Mouse (Mus musculus): ENCODE measurements around the gene Emc6. TPM values are rescaled to one million over a fixed set of nuclear protein-coding genes. Genes with fewer than 3 reads are reported as not detected.

Emc6 gene
- polyA plus RNA-seq, 1 experiment from 2014 or later: 133 TPM

- H3K36me3 ChIP-seq (ENCODE audit: control insufficient read depth, insufficient read depth, low read length): no peaks in the 10 kb centered on the region
- H3K9ac ChIP-seq (ENCODE audit: low read depth, low read length): no peak overlapping the region
- H3K9me3 ChIP-seq (replicated peaks; ENCODE audit: control insufficient read depth, low read length, poor library complexity, severe bottlenecking): no peaks in the 10 kb centered on the region
- no peak overlapping the region for H3K27ac ChIP-seq (ENCODE audit: low read length)
- H3K4me3 ChIP-seq (ENCODE audit: low read depth, low read length): no peak overlapping the region
- H3K27me3 ChIP-seq (ENCODE audit: control insufficient read depth, insufficient read depth, low read depth, low read length): no peaks in the 10 kb centered on the region
- H3K4me2 ChIP-seq (ENCODE audit: low read length): no peak overlapping the region
- WGBS: 89% methylated on average over 8 of the region's 8 CpGs
- peaks cover 3% of the 10 kb centered on the region; the same call in 1 of the 2 replicates for H3K4me1 ChIP-seq (ENCODE audit: control insufficient read depth, insufficient read depth, low read length)
- ATAC-seq: no peak
These were observed 27.1 kb upstream of the Emc6 start for GRCm38 (mm10) chr11:73203895-73204294.

- Histone ChIP-seq H3K9me3 (replicated peaks; ENCODE audit: control insufficient read depth, low read length, poor library complexity, severe bottlenecking) (no peaks in the 10 kb centered on the region), H3K4me1 (ENCODE audit: control insufficient read depth, insufficient read depth, low read length) (peaks cover 11% of the 10 kb centered on the region), H3K4me2 (ENCODE audit: low read length) (no peak overlapping the region), H3K9ac (ENCODE audit: low read depth, low read length) (no peak overlapping the region), H3K27me3 (ENCODE audit: control insufficient read depth, insufficient read depth, low read depth, low read length) (no peaks in the 10 kb centered on the region), H3K27ac (ENCODE audit: low read length) (no peak overlapping the region), H3K36me3 (ENCODE audit: control insufficient read depth, insufficient read depth, low read length) (no peaks in the 10 kb centered on the region), H3K4me3 (ENCODE audit: low read depth, low read length) (no peak overlapping the region)
- 34% methylated on average over 4 of the region's 4 CpGs for WGBS
- ATAC-seq: no peak
These were observed 24.8 kb upstream of the Emc6 start for GRCm38 (mm10) chr11:73201597-73201996.

- Histone ChIP-seq H3K27me3 (ENCODE audit: control insufficient read depth, insufficient read depth, low read depth, low read length) (no peaks in the 10 kb centered on the region), H3K4me3 (ENCODE audit: low read depth, low read length) (no peak overlapping the region), H3K9ac (ENCODE audit: low read depth, low read length) (no peak overlapping the region), H3K27ac (ENCODE audit: low read length) (no peak overlapping the region), H3K9me3 (replicated peaks; ENCODE audit: control insufficient read depth, low read length, poor library complexity, severe bottlenecking) (no peaks in the 10 kb centered on the region), H3K4me1 (ENCODE audit: control insufficient read depth, insufficient read depth, low read length) (peaks cover 11% of the 10 kb centered on the region), H3K4me2 (ENCODE audit: low read length) (no peak overlapping the region), H3K36me3 (ENCODE audit: control insufficient read depth, insufficient read depth, low read length) (no peaks in the 10 kb centered on the region)
- WGBS: 67% methylated on average over 2 of the region's 2 CpGs
- no peak for ATAC-seq
These were observed 24.2 kb upstream of the Emc6 start for GRCm38 (mm10) chr11:73201021-73201420.

- peak overlapping the region; percentile 90 for H3K9ac ChIP-seq (ENCODE audit: low read depth, low read length)
- H3K9me3 ChIP-seq (replicated peaks; ENCODE audit: control insufficient read depth, low read length, poor library complexity, severe bottlenecking): no peaks in the 10 kb centered on the region
- no peak for ATAC-seq
- peak overlapping the region; percentile 73 for H3K4me3 ChIP-seq (ENCODE audit: low read depth, low read length)
- 2% methylated on average over 12 of the region's 12 CpGs for WGBS
- no peaks in the 10 kb centered on the region for H3K27me3 ChIP-seq (ENCODE audit: control insufficient read depth, insufficient read depth, low read depth, low read length)
- peak overlapping the region; percentile 91 for H3K4me2 ChIP-seq (ENCODE audit: low read length)
- no peaks in the 10 kb centered on the region for H3K36me3 ChIP-seq (ENCODE audit: control insufficient read depth, insufficient read depth, low read length)
- H3K4me1 ChIP-seq (ENCODE audit: control insufficient read depth, insufficient read depth, low read length): peaks cover 11% of the 10 kb centered on the region
- H3K27ac ChIP-seq (ENCODE audit: low read length): peak overlapping the region; percentile 66; the same call in 1 of the 2 replicates
These were observed 23.0 kb upstream of the Emc6 start for GRCm38 (mm10) chr11:73199879-73200278.

- Histone ChIP-seq H3K9me3 (replicated peaks; ENCODE audit: control insufficient read depth, low read length, poor library complexity, severe bottlenecking) (no peaks in the 10 kb centered on the region), H3K9ac (ENCODE audit: low read depth, low read length) (peak within 1 kb of the TSS; percentile 90), H3K4me1 (ENCODE audit: control insufficient read depth, insufficient read depth, low read length) (peaks cover 11% of the 10 kb centered on the region), H3K4me3 (ENCODE audit: low read depth, low read length) (peak within 1 kb of the TSS; percentile 73), H3K36me3 (ENCODE audit: control insufficient read depth, insufficient read depth, low read length) (no peaks in the 10 kb centered on the region), H3K27ac (ENCODE audit: low read length) (peak within 1 kb of the TSS; percentile 77), H3K4me2 (ENCODE audit: low read length) (peak within 1 kb of the TSS; percentile 91), H3K27me3 (ENCODE audit: control insufficient read depth, insufficient read depth, low read depth, low read length) (no peaks in the 10 kb centered on the region)
- ATAC-seq: peak; percentile 97
- WGBS: under 1% methylated on average over 31 of the region's 32 CpGs
These were observed 22.4 kb upstream of the Emc6 start, which contains the start of gene Shpk for GRCm38 (mm10) chr11:73199230-73199712. Shpk (plus strand) TSS chr11:73199460.

GRCm38 (mm10) chr11:73198603-73199229 is 21.9 kb upstream of the Emc6 start, which contains the start of gene Ctns:
Ctns (minus strand) TSS chr11:73199042.
- Histone ChIP-seq H3K27ac (ENCODE audit: low read length) (peak within 1 kb of the TSS; percentile 77), H3K36me3 (ENCODE audit: control insufficient read depth, insufficient read depth, low read length) (no peaks in the 10 kb centered on the region), H3K4me2 (ENCODE audit: low read length) (peak within 1 kb of the TSS; percentile 91), H3K9ac (ENCODE audit: low read depth, low read length) (peak within 1 kb of the TSS; percentile 90), H3K4me3 (ENCODE audit: low read depth, low read length) (peak within 1 kb of the TSS; percentile 73), H3K27me3 (ENCODE audit: control insufficient read depth, insufficient read depth, low read depth, low read length) (no peaks in the 10 kb centered on the region), H3K4me1 (ENCODE audit: control insufficient read depth, insufficient read depth, low read length) (peaks cover 11% of the 10 kb centered on the region), H3K9me3 (replicated peaks; ENCODE audit: control insufficient read depth, low read length, poor library complexity, severe bottlenecking) (no peaks in the 10 kb centered on the region)
- peak; percentile 98 for ATAC-seq
- WGBS: under 1% methylated on average over 22 of the region's 22 CpGs

DNA sequence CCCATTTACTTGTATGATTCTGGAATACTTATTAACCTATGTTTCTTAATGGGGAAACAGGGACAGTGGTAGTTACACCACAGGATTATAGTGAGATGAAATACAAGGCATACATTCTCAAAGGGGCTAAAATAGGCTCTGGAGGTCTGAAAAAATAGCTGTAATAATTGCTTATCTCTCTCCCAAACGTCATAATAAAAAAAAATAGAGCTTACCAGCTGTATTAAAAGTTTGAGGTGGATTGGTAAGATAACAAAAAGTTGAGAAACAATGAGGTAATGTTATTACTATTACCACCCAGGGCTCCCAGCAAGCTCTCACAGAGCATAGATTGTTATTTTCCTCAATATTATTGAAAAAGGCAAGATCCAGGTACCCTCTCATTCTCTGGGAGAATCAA is 21.4 kb upstream of the Emc6 start:
- Histone ChIP-seq H3K36me3 (ENCODE audit: control insufficient read depth, insufficient read depth, low read length) (no peaks in the 10 kb centered on the region), H3K9ac (ENCODE audit: low read depth, low read length) (peak overlapping the region; percentile 90), H3K4me3 (ENCODE audit: low read depth, low read length) (peak overlapping the region; percentile 73), H3K27me3 (ENCODE audit: control insufficient read depth, insufficient read depth, low read depth, low read length) (no peaks in the 10 kb centered on the region), H3K4me1 (ENCODE audit: control insufficient read depth, insufficient read depth, low read length) (peaks cover 11% of the 10 kb centered on the region), H3K9me3 (replicated peaks; ENCODE audit: control insufficient read depth, low read length, poor library complexity, severe bottlenecking) (no peaks in the 10 kb centered on the region), H3K4me2 (ENCODE audit: low read length) (peak overlapping the region; percentile 91), H3K27ac (ENCODE audit: low read length) (no peak overlapping the region; the same call in 1 of the 2 replicates)
- WGBS: 8% methylated on average over 1 of the region's 1 CpGs
- ATAC-seq: no peak

DNA sequence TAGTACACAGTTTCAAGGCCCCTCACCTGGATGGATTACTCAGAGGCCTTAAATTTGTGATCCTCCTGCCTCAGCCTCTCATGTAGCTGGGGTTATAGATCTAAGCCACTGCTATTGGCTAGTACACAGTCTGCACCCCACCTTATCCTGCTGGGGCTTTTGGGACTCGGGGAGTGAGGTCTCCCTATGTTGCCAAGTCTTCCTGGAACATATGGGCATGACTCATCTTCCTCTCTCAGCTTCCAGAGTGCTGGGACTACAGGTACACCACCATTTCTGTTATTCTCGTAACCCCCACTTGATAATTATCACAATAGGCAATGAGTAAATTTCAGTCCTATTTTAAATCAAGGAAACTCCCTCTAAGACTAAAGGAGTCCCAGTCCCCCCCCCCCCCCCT is 17.6 kb upstream of the Emc6 start:
- 74% methylated on average over 2 of the region's 2 CpGs for WGBS
- no peak for ATAC-seq
- Histone ChIP-seq H3K36me3 (ENCODE audit: control insufficient read depth, insufficient read depth, low read length) (peaks cover 16% of the 10 kb centered on the region), H3K4me2 (ENCODE audit: low read length) (no peak overlapping the region), H3K27me3 (ENCODE audit: control insufficient read depth, insufficient read depth, low read depth, low read length) (no peaks in the 10 kb centered on the region), H3K9me3 (replicated peaks; ENCODE audit: control insufficient read depth, low read length, poor library complexity, severe bottlenecking) (no peaks in the 10 kb centered on the region), H3K4me1 (ENCODE audit: control insufficient read depth, insufficient read depth, low read length) (peaks cover 8% of the 10 kb centered on the region; the same call in 1 of the 2 replicates), H3K4me3 (ENCODE audit: low read depth, low read length) (no peak overlapping the region), H3K9ac (ENCODE audit: low read depth, low read length) (no peak overlapping the region), H3K27ac (ENCODE audit: low read length) (no peak overlapping the region)

DNA sequence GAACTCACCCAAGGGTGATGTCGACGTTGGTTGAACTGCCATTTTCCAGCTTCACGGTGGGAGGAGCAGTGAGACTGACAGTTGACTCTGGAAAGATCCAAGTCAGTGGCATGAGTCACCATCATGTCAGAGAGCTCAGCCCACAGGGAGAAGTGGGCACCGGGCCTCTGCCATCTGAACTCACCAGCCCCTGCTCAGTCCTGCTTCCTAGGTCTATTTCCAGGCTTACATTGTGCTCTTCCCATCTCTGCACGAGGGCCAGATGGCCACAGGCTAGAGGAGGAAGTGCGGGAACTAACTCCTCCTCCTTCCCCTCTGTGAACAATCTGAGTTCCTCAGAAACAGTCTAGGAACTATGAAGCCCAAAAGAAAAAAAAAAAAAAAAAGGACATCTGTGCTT is 16.2 kb upstream of the Emc6 start:
- Histone ChIP-seq H3K9me3 (replicated peaks; ENCODE audit: control insufficient read depth, low read length, poor library complexity, severe bottlenecking) (no peaks in the 10 kb centered on the region), H3K4me3 (ENCODE audit: low read depth, low read length) (no peak overlapping the region), H3K9ac (ENCODE audit: low read depth, low read length) (no peak overlapping the region), H3K27me3 (ENCODE audit: control insufficient read depth, insufficient read depth, low read depth, low read length) (no peaks in the 10 kb centered on the region), H3K4me1 (ENCODE audit: control insufficient read depth, insufficient read depth, low read length) (peaks cover 3% of the 10 kb centered on the region; the same call in 1 of the 2 replicates), H3K27ac (ENCODE audit: low read length) (no peak overlapping the region), H3K36me3 (ENCODE audit: control insufficient read depth, insufficient read depth, low read length) (peaks cover 16% of the 10 kb centered on the region), H3K4me2 (ENCODE audit: low read length) (no peak overlapping the region)
- ATAC-seq: no peak
- WGBS: 80% methylated on average over 6 of the region's 6 CpGs
